Mouse (Mus musculus) spleen, adult 2 months (tissue): ENCODE measurements at regions not wholly inside any gene's neighbourhood (a gene's known extent, or its start where the extent isn't known, plus 50 kb on each side); places are given as distances from the start of the nearest gene placed in this dataset.

ENCODE experiments used
- CTCF ChIP-seq: fragments of 200-500 bp; IDR thresholded peaks from 2 replicates; pipeline ENCODE4 v1.5.1; 2011; ENCODE audit warnings: mild to moderate bottlenecking, inconsistent platforms; ENCODE audit not compliant: insufficient read depth, insufficient read length, insufficient replicate concordance; ENCODE audit errors: extremely low read depth
- POLR2A ChIP-seq: fragments of 200-500 bp; IDR thresholded peaks from 2 replicates; pipeline ENCODE4 v1.6.1; 2011; ENCODE audit warnings: low read depth, low read length, inconsistent platforms

DNA sequence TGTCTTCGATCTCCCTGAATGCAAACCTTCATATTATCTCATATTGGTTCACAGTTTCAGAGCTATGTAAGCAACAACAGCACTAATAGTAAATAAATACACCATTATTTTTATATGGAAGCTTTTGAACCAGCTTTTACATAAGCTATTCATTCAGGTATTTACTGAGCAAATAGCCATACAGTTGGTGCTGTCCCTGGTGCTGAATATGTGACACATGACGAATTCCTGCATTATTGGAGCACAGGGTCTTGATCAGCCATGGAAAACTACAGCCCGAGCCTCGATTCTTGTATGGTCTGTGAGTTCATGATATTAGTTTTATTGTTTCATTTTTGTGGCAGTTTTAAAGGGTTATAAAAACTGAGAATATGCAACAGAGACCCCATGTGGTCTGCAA lies 359.1 kb upstream of the Xylt1 start:
- TF ChIP-seq POLR2A, result no peak
- TF ChIP-seq CTCF, result no peak
